Mouse (Mus musculus): ENCODE results near the gene Kdm4b. TPM values are rescaled to one million over a fixed set of nuclear protein-coding genes. Genes with fewer than 3 reads are reported as not detected.

The Kdm4b gene
- polyA plus RNA-seq (2015; fragmentation: Nextera tagmentation; extraction: Ambion mirVana): 17.4 and 20.2 TPM in 2 replicates

DNA sequence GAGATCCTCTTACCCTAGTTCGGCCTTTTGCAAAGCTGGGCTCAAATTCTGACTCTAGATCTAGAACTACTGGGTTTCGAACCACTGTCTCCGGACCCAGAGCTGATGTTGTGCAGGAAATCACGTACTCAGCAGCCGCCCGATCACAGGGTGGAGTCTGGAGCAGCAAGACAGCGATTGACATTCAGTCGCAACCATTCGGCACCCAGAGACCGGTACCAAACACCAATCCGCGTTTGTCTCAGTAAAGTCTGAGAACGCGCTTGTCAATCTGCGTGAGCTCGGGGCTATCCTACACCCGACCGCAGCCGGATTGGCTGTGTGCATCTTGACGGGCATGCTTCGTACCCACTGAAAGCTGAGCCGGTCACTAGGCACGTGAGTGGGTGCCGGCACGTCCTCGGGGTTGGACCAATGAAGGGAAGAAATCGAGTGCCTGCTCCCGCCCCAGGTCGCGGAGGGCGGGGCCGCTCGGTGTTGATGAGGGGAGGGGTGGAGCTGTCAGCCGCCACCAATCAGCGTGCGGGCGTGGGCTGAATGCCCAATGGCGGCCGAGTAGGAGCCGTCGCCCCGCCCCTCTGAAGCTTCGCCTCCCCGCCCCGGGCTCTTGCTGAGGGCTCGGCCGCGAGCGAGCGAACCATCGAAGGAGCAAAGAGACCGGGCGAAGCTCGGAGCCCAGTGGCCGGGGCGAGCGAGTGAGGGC lies at the start of gene Kdm4b:
Kdm4b (plus strand) TSS at position 613 of the 703 bp plus-strand sequence.

DNA sequence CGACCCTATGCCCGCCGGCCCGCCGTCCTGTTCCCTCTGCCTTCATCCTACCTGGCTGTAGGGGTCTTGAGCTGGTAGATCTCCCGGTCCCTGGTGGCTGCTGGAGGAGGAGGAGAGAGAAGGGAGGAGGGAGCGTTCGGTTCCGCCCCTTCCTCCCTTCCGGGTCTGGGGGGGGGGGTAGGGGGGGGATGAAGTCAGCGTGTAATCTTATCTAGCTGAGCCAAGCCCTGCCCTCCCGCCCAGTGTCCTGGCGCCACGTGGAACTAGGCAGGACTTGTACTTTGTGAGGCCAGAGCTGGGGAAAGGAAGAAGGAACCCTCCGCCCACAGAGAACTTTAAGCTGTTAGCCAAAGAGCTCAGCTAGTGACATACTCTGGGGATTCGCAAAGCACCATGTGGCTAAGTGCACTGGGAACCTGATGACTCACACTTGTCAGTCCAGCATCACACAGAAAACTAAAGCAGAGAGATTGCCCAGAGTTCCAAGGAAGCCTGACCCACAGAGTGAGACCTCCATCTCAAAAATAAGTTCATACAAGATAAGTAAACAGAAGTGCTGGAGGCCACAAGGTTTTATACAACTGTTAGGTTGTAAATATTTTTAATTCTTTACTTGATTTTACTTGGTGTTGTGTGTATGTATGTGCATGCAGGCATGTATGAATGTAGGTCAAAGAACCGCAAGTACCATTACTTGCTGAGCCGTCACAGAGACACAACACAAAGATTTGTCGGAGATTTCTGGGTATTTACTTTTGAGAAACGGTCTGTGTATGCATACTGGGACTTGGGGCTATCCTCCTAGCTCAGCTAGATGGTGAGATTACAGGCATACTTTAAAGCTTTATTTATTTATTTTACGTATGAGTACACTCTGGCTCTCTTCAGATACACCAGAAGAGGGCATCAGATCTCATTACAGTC lies 49.0 kb upstream of the Kdm4b start, which contains the start of gene Ticam1:
Ticam1 (minus strand) TSS at position 144 of the 924 bp plus-strand sequence.

DNA sequence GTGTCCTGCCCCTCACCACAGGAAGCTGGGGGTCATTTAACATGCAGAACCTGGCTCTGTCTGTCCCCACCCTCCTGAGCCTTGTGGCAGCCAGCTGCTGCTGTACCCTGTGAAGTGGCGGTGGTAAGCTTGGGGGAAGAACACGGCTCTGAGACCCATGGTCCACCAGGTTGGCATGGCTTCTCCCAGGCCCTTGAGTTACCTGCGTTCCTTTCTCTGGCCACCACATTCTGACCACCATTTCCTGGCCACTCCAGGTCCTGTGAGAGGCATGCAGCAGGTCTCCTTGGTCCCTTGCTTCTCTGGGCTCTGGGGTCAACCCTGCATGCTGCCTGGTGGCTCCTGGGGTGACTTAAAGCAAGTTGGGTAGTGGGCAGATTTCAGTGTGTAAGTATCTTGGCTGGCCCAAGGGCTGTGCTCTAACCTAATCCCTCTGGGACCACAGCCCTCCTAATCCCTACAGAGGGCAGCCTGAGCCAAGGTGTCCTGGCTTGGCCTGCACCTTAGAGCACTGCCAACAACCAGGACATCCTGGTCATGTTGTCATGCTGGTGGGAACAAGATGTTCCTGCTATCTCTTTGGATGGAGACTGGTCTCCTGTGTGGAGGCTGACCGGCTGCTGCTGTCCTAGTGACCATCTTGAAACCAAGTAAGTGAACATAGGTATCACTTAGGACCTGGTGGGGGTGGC lies 33.2 kb upstream of the Kdm4b start, which contains the start of gene Plin3:
Plin3 (minus strand) TSS at position 343 of the 692 bp plus-strand sequence.

DNA sequence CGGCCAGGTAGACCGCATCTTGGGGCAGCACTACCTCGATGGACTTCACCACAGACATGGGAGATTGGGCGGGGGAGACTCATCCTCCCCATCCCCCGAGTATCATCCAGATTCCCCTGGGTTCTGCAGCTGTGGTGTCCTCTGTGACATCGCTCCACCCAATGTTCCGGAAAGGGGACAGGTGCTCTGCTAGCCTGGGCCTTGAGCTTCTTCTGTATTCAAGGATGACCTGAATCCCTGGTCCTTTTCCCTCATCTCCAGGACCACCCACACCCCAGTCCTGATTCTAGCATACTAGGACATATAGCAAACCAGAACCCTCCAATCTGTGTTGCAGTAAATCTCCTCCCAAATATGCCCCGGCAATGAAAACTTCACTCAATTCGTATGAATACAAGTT lies 25.7 kb upstream of the Kdm4b start, which contains the start of gene Arrdc5:
Arrdc5 (minus strand) TSS at position 101 of the 400 bp plus-strand sequence.

DNA sequence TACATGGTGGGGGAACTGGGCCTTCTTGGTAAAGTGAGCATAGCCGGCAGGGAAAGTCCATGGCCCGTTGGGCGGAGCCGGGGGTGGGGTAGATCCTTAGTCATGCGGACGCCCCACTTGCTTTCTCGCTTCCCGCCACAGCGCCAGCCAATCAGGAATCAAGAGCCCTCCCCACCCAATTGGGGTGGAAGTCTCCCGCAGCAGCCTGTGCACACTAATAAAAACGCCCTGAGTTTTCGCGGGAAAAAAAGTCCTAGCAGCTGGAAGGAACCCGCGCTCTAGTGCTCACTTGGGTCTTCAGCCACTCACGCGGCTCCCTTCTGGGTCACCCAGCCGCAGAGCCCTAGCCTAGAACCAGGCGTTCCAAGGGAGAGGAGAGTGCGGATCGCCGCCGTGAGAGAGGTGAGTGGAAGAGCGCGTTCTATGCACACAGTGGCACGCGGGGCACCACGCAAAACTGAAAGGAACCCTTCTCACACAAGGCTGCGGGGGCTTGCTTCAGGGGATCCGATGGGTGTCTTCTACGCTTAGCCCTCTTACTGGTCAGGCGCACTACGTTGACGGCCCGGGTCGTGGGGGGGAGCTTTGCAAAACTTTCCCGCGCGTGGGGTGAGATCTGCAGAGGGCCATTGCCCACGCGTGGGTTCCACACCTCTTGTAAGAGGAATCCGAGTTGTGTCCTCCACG lies 22.6 kb upstream of the Kdm4b start, which contains the start of gene Uhrf1:
Uhrf1 (plus strand) TSS at position 162 of the 687 bp plus-strand sequence.

Small RNAs within 50 kb of the gene (microRNA-seq; reads per million reads assigned to microRNA genes)
- gene Mir6977 (ENCODE audit: borderline replicate concordance, insufficient number of aligned reads): not detected

Other genes starting within 250 kb of the Kdm4b start
- gene Hdgfl2, start 246.4 kb upstream of the Kdm4b start, polyA plus RNA-seq (2015; fragmentation: Nextera tagmentation; extraction: Ambion mirVana): 46.2 and 64.5 TPM in 2 replicates
- gene Plin4, start 216.3 kb upstream of the Kdm4b start, polyA plus RNA-seq (2015; fragmentation: Nextera tagmentation; extraction: Ambion mirVana): 0.09 and 0.21 TPM in 2 replicates
- 5.7 and 12.9 TPM in 2 replicates for gene Plin5, start 208.5 kb upstream of the Kdm4b start, polyA plus RNA-seq (2015; fragmentation: Nextera tagmentation; extraction: Ambion mirVana)
- 17.9 and 20.3 TPM in 2 replicates for gene Lrg1, start 204.1 kb upstream of the Kdm4b start, polyA plus RNA-seq (2015; fragmentation: Nextera tagmentation; extraction: Ambion mirVana)
- 1.5 and 1.6 TPM in 2 replicates for gene Sema6b, start 185.7 kb upstream of the Kdm4b start, polyA plus RNA-seq (2015; fragmentation: Nextera tagmentation; extraction: Ambion mirVana)
- gene Tnfaip8l1, start 163.6 kb upstream of the Kdm4b start, polyA plus RNA-seq (2015; fragmentation: Nextera tagmentation; extraction: Ambion mirVana): 4.6 and 6.2 TPM in 2 replicates
- gene Mydgf, start 142.1 kb upstream of the Kdm4b start, polyA plus RNA-seq (2015; fragmentation: Nextera tagmentation; extraction: Ambion mirVana): 93.6 and 111 TPM in 2 replicates
- 13.6 and 15.4 TPM in 2 replicates for gene Dpp9, start 107.2 kb upstream of the Kdm4b start, polyA plus RNA-seq (2015; fragmentation: Nextera tagmentation; extraction: Ambion mirVana)
- 7.6 and 9.1 TPM in 2 replicates for gene Fem1a, start 69.3 kb upstream of the Kdm4b start, polyA plus RNA-seq (2015; fragmentation: Nextera tagmentation; extraction: Ambion mirVana)
- gene Ticam1, start 49.3 kb upstream of the Kdm4b start, polyA plus RNA-seq (2015; fragmentation: Nextera tagmentation; extraction: Ambion mirVana): 4.1 and 7.2 TPM in 2 replicates
- 66.6 and 84.7 TPM in 2 replicates for gene Plin3, start 33.2 kb upstream of the Kdm4b start, polyA plus RNA-seq (2015; fragmentation: Nextera tagmentation; extraction: Ambion mirVana)
- not detected in 2 replicates for gene Arrdc5, start 25.8 kb upstream of the Kdm4b start, polyA plus RNA-seq (2015; fragmentation: Nextera tagmentation; extraction: Ambion mirVana)
- 13.7 and 20.0 TPM in 2 replicates for gene Uhrf1, start 22.7 kb upstream of the Kdm4b start, polyA plus RNA-seq (2015; fragmentation: Nextera tagmentation; extraction: Ambion mirVana)
- 52.6 and 62.0 TPM in 2 replicates for gene Ptprs, start 150.4 kb downstream of the Kdm4b start, polyA plus RNA-seq (2015; fragmentation: Nextera tagmentation; extraction: Ambion mirVana)
- gene Znrf4, start 186.4 kb downstream of the Kdm4b start, polyA plus RNA-seq (2015; fragmentation: Nextera tagmentation; extraction: Ambion mirVana): not detected in 2 replicates
- gene Gm20219, start 228.3 kb downstream of the Kdm4b start, polyA plus RNA-seq (2015; fragmentation: Nextera tagmentation; extraction: Ambion mirVana): not detected in 2 replicates